Mouse (Mus musculus) midbrain, embryonic 11.5 days (tissue): ENCODE data around the gene Flt3l. TPM values are rescaled to one million over a fixed set of nuclear protein-coding genes. Genes with fewer than 3 reads are reported as not detected.
A peak's percentile ranks its signal among the peaks of the same experiment; 100 is the strongest.

ENCODE experiments used
- ATAC-seq: fragments of 200-750 bp; cut with Nextera tagmentation; 2 replicates; pipeline ENCODE4 v1.8.0; 2017; ENCODE audit warnings: moderate TSS enrichment, moderate library complexity; ENCODE audit not compliant: low FRiP score
- DNase-seq: peaks from one replicate; pipeline ENCODE4 v3.0.0; 2015; ENCODE audit warnings: low spot score; ENCODE audit errors: missing footprints
- H3K27ac ChIP-seq: fragments of 300-500 bp; sonication (generic); 2 replicates; pipeline ENCODE4 v1.5.1; 2014; ENCODE audit warnings: low read depth, low read length
- H3K27me3 ChIP-seq: fragments of 300-500 bp; sonication (generic); 2 replicates; pipeline ENCODE4 v1.6.1; 2014; ENCODE audit warnings: mild to moderate bottlenecking, low read length, moderate library complexity, mixed read lengths; ENCODE audit not compliant: control insufficient read depth, insufficient read depth
- H3K36me3 ChIP-seq: fragments of 300-500 bp; sonication (generic); 2 replicates; pipeline ENCODE4 v1.6.1; 2014; ENCODE audit warnings: mild to moderate bottlenecking, low read length, moderate library complexity, mixed read lengths; ENCODE audit not compliant: control insufficient read depth, insufficient read depth
- H3K4me1 ChIP-seq: fragments of 300-500 bp; sonication (generic); 2 replicates; pipeline ENCODE4 v1.6.1; 2014; ENCODE audit warnings: low read length; ENCODE audit not compliant: control insufficient read depth, insufficient read depth
- H3K4me2 ChIP-seq: fragments of 300-500 bp; sonication (generic); 2 replicates; pipeline ENCODE4 v1.6.1; 2014; ENCODE audit warnings: mild to moderate bottlenecking, moderate library complexity
- H3K4me3 ChIP-seq: fragments of 300-500 bp; sonication (generic); 2 replicates; pipeline ENCODE4 v1.5.1; 2014; ENCODE audit warnings: low read depth, low read length
- H3K9ac ChIP-seq: fragments of 300-500 bp; sonication (generic); 2 replicates; pipeline ENCODE4 v1.6.1; 2014; ENCODE audit warnings: low read length
- H3K9me3 ChIP-seq: fragments of 300-500 bp; sonication (generic); 2 replicates; pipeline ENCODE4 v1.6.1; 2016; ENCODE audit warnings: low read length; ENCODE audit not compliant: control insufficient read depth
- WGBS: fragments of 180-500 bp; shearing (Covaris S2); extraction: QIAGEN DNeasy Blood & Tissue Kit; methylation state at CpG from one replicate; pipeline ENCODE4 v1.1.7; 2014; 5-methylcytosine and 5-hydroxymethylcytosine counted together
- polyA plus RNA-seq: library from polyadenylated mRNA; unstranded; fragments of >200 nt; fragmentation: Nextera tagmentation; extraction: Ambion mirVana; gene quantifications from 2 replicates; pipeline ENCODE4 v1.2.1, GENCODE M21; 2014

Gene Flt3l
- polyA plus RNA-seq, 1 experiment from 2014 or later = 0.97 TPM

GRCm38 (mm10) chr7:45125144-45125600 lies 11.1 kb downstream of the Flt3l start:
- Histone ChIP-seq H3K4me3 (no peak overlapping the region), H3K36me3 (peaks cover 48% of the 10 kb centered on the region), H3K9ac (no peak overlapping the region), H3K4me1 (peaks cover 33% of the 10 kb centered on the region), H3K27ac (peak overlapping the region; percentile 41), H3K27me3 (no peaks in the 10 kb centered on the region), H3K9me3 (no peaks in the 10 kb centered on the region), H3K4me2 (peak overlapping the region; percentile 20; the same call in 1 of the 2 replicates)
- ATAC-seq (no peak), DNase-seq (peak; percentile 94)
- 17% methylated on average over 7 of the region's 7 CpGs for WGBS

GRCm38 (mm10) chr7:45124224-45125143 lies 11.7 kb downstream of the Flt3l start, which contains the start of gene Rps11:
Gene Rps11, minus strand, starts transcription at chr7:45124439.
- Histone ChIP-seq H3K9me3 (no peaks in the 10 kb centered on the region), H3K4me2 (peak within 1 kb of the TSS; percentile 88), H3K36me3 (peaks cover 52% of the 10 kb centered on the region), H3K27me3 (no peaks in the 10 kb centered on the region), H3K4me3 (peak within 1 kb of the TSS; percentile 66), H3K27ac (peak within 1 kb of the TSS; percentile 55), H3K9ac (peak within 1 kb of the TSS; percentile 88), H3K4me1 (peaks cover 29% of the 10 kb centered on the region)
- WGBS = 1% methylated on average over 59 of the region's 59 CpGs
- ATAC-seq (peak; percentile 87), DNase-seq (peak; percentile 99)

GRCm38 (mm10) chr7:45123186-45123570 lies 13.1 kb downstream of the Flt3l start:
- no peaks in the 10 kb centered on the region for H3K9me3 ChIP-seq
- no peaks in the 10 kb centered on the region for H3K27me3 ChIP-seq
- peak overlapping the region; percentile 88 for H3K4me2 ChIP-seq
- H3K9ac ChIP-seq = peak overlapping the region; percentile 88
- 27% methylated on average over 12 of the region's 12 CpGs for WGBS
- DNase-seq = no peak
- H3K27ac ChIP-seq = no peak overlapping the region
- peaks cover 52% of the 10 kb centered on the region for H3K36me3 ChIP-seq
- H3K4me3 ChIP-seq = peak overlapping the region; percentile 66
- H3K4me1 ChIP-seq = peaks cover 25% of the 10 kb centered on the region
- no peak for ATAC-seq

GRCm38 (mm10) chr7:45122561-45123185 lies 13.6 kb downstream of the Flt3l start:
- no peak for ATAC-seq
- no peak for DNase-seq
- 88% methylated on average over 15 of the region's 15 CpGs for WGBS
- H3K4me3 ChIP-seq = peak overlapping the region; percentile 66
- peak overlapping the region; percentile 88 for H3K9ac ChIP-seq
- peaks cover 52% of the 10 kb centered on the region for H3K36me3 ChIP-seq
- H3K27me3 ChIP-seq = no peaks in the 10 kb centered on the region
- no peak overlapping the region for H3K27ac ChIP-seq
- H3K4me2 ChIP-seq = peak overlapping the region; percentile 88
- peaks cover 25% of the 10 kb centered on the region for H3K4me1 ChIP-seq
- no peaks in the 10 kb centered on the region for H3K9me3 ChIP-seq

- DNase-seq (no peak), ATAC-seq (no peak)
- H3K27me3 ChIP-seq = no peaks in the 10 kb centered on the region
- H3K4me1 ChIP-seq = peaks cover 20% of the 10 kb centered on the region
- H3K4me3 ChIP-seq = no peak overlapping the region
- H3K36me3 ChIP-seq = peaks cover 46% of the 10 kb centered on the region
- H3K9me3 ChIP-seq = no peaks in the 10 kb centered on the region
- no peak overlapping the region for H3K9ac ChIP-seq
- H3K4me2 ChIP-seq = no peak overlapping the region
- H3K27ac ChIP-seq = no peak overlapping the region
Observed at GRCm38 (mm10) chr7:45121966-45122365, 14.3 kb downstream of the Flt3l start.

- no peak overlapping the region for H3K27ac ChIP-seq
- H3K9ac ChIP-seq = no peak overlapping the region
- no peak for ATAC-seq
- peaks cover 14% of the 10 kb centered on the region for H3K4me1 ChIP-seq
- H3K9me3 ChIP-seq = no peaks in the 10 kb centered on the region
- 84% methylated on average over 8 of the region's 8 CpGs for WGBS
- DNase-seq = no peak
- no peaks in the 10 kb centered on the region for H3K27me3 ChIP-seq
- no peak overlapping the region for H3K4me3 ChIP-seq
- peaks cover 40% of the 10 kb centered on the region for H3K36me3 ChIP-seq
- no peak overlapping the region for H3K4me2 ChIP-seq
Observed at GRCm38 (mm10) chr7:45121404-45121803, 14.8 kb downstream of the Flt3l start.

GRCm38 (mm10) chr7:45119780-45120709 lies 16.2 kb downstream of the Flt3l start:
- DNase-seq (no peak), ATAC-seq (no peak)
- no peak overlapping the region for H3K4me2 ChIP-seq
- H3K27me3 ChIP-seq = no peaks in the 10 kb centered on the region
- H3K4me3 ChIP-seq = no peak overlapping the region
- no peaks in the 10 kb centered on the region for H3K9me3 ChIP-seq
- peaks cover 9% of the 10 kb centered on the region for H3K4me1 ChIP-seq
- no peak overlapping the region for H3K9ac ChIP-seq
- WGBS = 80% methylated on average over 5 of the region's 5 CpGs
- H3K27ac ChIP-seq = no peak overlapping the region
- peaks cover 27% of the 10 kb centered on the region for H3K36me3 ChIP-seq

GRCm38 (mm10) chr7:45118336-45118735 lies 17.9 kb downstream of the Flt3l start:
- H3K36me3 ChIP-seq = peaks cover 27% of the 10 kb centered on the region
- H3K27me3 ChIP-seq = no peaks in the 10 kb centered on the region
- H3K4me1 ChIP-seq = peaks cover 7% of the 10 kb centered on the region
- H3K4me2 ChIP-seq = no peak overlapping the region
- no peaks in the 10 kb centered on the region for H3K9me3 ChIP-seq
- H3K27ac ChIP-seq = no peak overlapping the region
- ATAC-seq = no peak
- no peak for DNase-seq
- H3K4me3 ChIP-seq = no peak overlapping the region
- 87% methylated on average over 6 of the region's 6 CpGs for WGBS
- H3K9ac ChIP-seq = no peak overlapping the region
